Mouse (Mus musculus) forebrain, embryonic 12.5 days (tissue): Measurements from ENCODE around the gene 1110017D15Rik. TPM values are rescaled to one million over a fixed set of nuclear protein-coding genes. Genes with fewer than 3 reads are reported as not detected.

ENCODE experiments used
- ATAC-seq: fragments of 200-750 bp; cut with Nextera tagmentation; 2 replicates; pipeline ENCODE4 v1.8.0; 2017; ENCODE audit warnings: moderate TSS enrichment; ENCODE audit not compliant: low FRiP score
- H3K27ac ChIP-seq: fragments of 300-500 bp; sonication (generic); 2 replicates; pipeline ENCODE4 v1.5.1; 2016; ENCODE audit warnings: mild to moderate bottlenecking
- H3K27me3 ChIP-seq: fragments of 300-500 bp; sonication (generic); 2 replicates; pipeline ENCODE4 v1.6.1; 2016; ENCODE audit warnings: mild to moderate bottlenecking
- H3K36me3 ChIP-seq: fragments of 300-500 bp; sonication (generic); replicated peaks from 2 replicates; pipeline ENCODE4 v1.6.1; 2016; ENCODE audit warnings: mild to moderate bottlenecking
- H3K4me1 ChIP-seq: fragments of 300-500 bp; sonication (generic); 2 replicates; pipeline ENCODE4 v1.6.1; 2016
- H3K4me2 ChIP-seq: fragments of 300-500 bp; sonication (generic); 2 replicates; pipeline ENCODE4 v1.6.1; 2016; ENCODE audit warnings: mild to moderate bottlenecking, moderate library complexity
- H3K4me3 ChIP-seq: fragments of 300-500 bp; sonication (generic); replicated peaks from 2 replicates; pipeline ENCODE4 v1.5.1; 2016; ENCODE audit warnings: mild to moderate bottlenecking
- H3K9ac ChIP-seq: fragments of 300-500 bp; sonication (generic); 2 replicates; pipeline ENCODE4 v1.6.1; 2016; ENCODE audit warnings: mild to moderate bottlenecking
- H3K9me3 ChIP-seq: fragments of 300-500 bp; sonication (generic); 2 replicates; pipeline ENCODE4 v1.6.1; 2016
- WGBS: fragments of 180-500 bp; shearing (Covaris S2); methylation state at CpG from one replicate; pipeline ENCODE4 v1.1.7; 2016; 5-methylcytosine and 5-hydroxymethylcytosine counted together
- polyA plus RNA-seq: library from polyadenylated mRNA; unstranded; fragments of >200 nt; fragmentation: Nextera tagmentation; extraction: Ambion mirVana; gene quantifications from 2 replicates; pipeline ENCODE4 v1.2.1, GENCODE M21; 2016

Gene 1110017D15Rik
- polyA plus RNA-seq, 1 experiment from 2014 or later = 10.5 TPM

DNA sequence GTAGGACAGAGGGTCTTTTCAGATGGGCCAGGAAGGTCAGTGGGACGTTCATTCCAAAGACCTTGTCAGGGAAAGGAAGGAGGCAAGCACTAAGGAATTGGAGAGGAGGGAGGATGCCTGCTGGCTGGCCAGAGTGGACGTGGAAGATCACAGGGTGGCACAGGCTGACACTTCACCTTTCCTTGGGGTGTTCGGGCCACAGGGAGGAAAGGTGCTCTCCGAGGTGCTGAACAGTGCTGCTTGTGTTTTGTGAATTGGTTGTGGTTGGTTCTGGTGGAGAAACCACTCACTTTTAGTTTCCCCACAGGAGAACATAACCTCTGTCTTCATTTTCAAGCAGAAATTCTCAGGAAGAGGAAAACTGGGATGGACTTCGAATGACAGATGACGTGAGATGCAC is 15.3 kb upstream of the 1110017D15Rik start:
- WGBS = 34% methylated on average over 6 of the region's 6 CpGs
- Histone ChIP-seq H3K27ac (no peak overlapping the region), H3K4me3 (no peak overlapping the region), H3K27me3 (0 out of 2 replicates have a peak, but pooled peaks cover 2% of the 10 kb centered on the region), H3K36me3 (0 out of 2 replicates have a peak, but pooled peaks cover 2% of the 10 kb centered on the region), H3K9ac (no peak overlapping the region), H3K4me2 (no peak overlapping the region), H3K9me3 (no peaks in the 10 kb centered on the region), H3K4me1 (peaks cover 36% of the 10 kb centered on the region)
- no peak for ATAC-seq

- 24% methylated on average over 8 of the region's 8 CpGs for WGBS
- no peak overlapping the region for H3K4me2 ChIP-seq
- H3K36me3 ChIP-seq = no peaks in the 10 kb centered on the region
- H3K9me3 ChIP-seq = no peaks in the 10 kb centered on the region
- no peak overlapping the region for H3K4me3 ChIP-seq
- peak overlapping the region; percentile 5; the same call in 1 of the 2 replicates for H3K27ac ChIP-seq
- H3K9ac ChIP-seq = no peak overlapping the region
- ATAC-seq = no peak
- H3K27me3 ChIP-seq = no peaks in the 10 kb centered on the region; the same call in 1 of the 2 replicates
- peaks cover 53% of the 10 kb centered on the region for H3K4me1 ChIP-seq
These were observed 10.9 kb upstream of the 1110017D15Rik start for GRCm38 (mm10) chr4:41527996-41528395.

DNA sequence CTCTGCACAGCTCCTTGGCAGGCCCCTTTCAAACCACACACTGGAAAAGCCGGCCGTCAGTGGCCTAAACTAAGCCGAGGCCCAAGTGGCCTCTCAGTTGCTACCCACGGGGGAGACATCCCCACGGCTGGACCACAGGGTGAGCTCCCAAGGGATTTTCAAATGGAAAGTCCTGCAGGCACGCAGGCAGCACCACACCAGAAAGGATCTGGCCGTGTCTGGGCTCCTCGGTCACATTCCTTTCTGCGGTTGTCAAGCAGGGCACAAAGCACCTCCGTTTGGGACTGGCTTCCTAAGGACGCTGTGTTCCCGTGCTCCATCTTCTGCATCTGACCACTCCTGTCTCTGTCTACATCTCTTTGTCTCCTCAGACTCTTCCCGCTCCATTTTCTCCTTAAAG is 9.9 kb upstream of the 1110017D15Rik start:
- Histone ChIP-seq H3K36me3 (no peaks in the 10 kb centered on the region), H3K9me3 (no peaks in the 10 kb centered on the region), H3K27me3 (no peaks in the 10 kb centered on the region; the same call in 1 of the 2 replicates), H3K27ac (0 out of 2 replicates have a peak overlapping the region, but pooled peaks have one; percentile 50), H3K4me3 (no peak overlapping the region), H3K4me1 (peaks cover 59% of the 10 kb centered on the region), H3K4me2 (no peak overlapping the region), H3K9ac (peak overlapping the region; percentile 30; the same call in 1 of the 2 replicates)
- ATAC-seq = peak; percentile 15; the same call in 1 of the 2 replicates
- 18% methylated on average over 13 of the region's 13 CpGs for WGBS

- H3K36me3 ChIP-seq = peaks cover 2% of the 10 kb centered on the region; the same call in 1 of the 2 replicates
- no peak overlapping the region for H3K4me2 ChIP-seq
- H3K4me1 ChIP-seq = peaks cover 60% of the 10 kb centered on the region
- ATAC-seq = no peak
- H3K27ac ChIP-seq = 0 out of 2 replicates have a peak overlapping the region, but pooled peaks have one; percentile 50
- H3K9me3 ChIP-seq = no peaks in the 10 kb centered on the region
- H3K27me3 ChIP-seq = no peaks in the 10 kb centered on the region; the same call in 1 of the 2 replicates
- H3K9ac ChIP-seq = peak overlapping the region; percentile 30; the same call in 1 of the 2 replicates
- WGBS = 30% methylated on average over 7 of the region's 7 CpGs
- no peak overlapping the region for H3K4me3 ChIP-seq
These were observed 9.4 kb upstream of the 1110017D15Rik start for GRCm38 (mm10) chr4:41526553-41526952.

- no peak overlapping the region for H3K27ac ChIP-seq
- peaks cover 17% of the 10 kb centered on the region for H3K36me3 ChIP-seq
- H3K4me2 ChIP-seq = no peak overlapping the region
- WGBS = 76% methylated on average over 9 of the region's 9 CpGs
- H3K4me1 ChIP-seq = peaks cover 46% of the 10 kb centered on the region
- H3K9me3 ChIP-seq = no peaks in the 10 kb centered on the region
- no peak overlapping the region for H3K9ac ChIP-seq
- peaks cover 3% of the 10 kb centered on the region; the same call in 1 of the 2 replicates for H3K27me3 ChIP-seq
- no peak for ATAC-seq
- H3K4me3 ChIP-seq = no peak overlapping the region
These were observed 7.7 kb upstream of the 1110017D15Rik start for GRCm38 (mm10) chr4:41524829-41525228.

DNA sequence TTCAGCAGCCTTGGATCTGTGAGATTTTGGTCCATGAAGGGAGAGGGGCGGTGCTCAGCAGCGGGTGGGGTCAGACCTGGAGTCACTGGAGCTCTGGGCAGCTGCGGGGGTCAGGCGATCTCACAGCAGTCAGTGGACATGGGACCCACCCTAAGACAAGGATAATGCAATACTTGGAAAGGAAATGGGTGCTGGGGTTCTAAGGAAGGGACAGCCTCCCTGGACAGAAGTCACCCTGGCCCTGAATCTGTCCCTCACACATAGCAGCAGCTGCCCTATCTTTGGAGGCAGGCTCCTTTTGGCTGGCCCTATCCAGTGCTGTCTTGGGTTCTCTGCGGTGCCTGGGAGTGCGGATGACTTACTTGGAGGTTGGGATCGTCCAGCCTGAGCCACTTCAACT is 6.7 kb upstream of the 1110017D15Rik start:
- peaks cover 42% of the 10 kb centered on the region for H3K4me1 ChIP-seq
- ATAC-seq = no peak
- H3K4me3 ChIP-seq = no peak overlapping the region
- no peak overlapping the region; the same call in 1 of the 2 replicates for H3K9ac ChIP-seq
- no peak overlapping the region for H3K27ac ChIP-seq
- no peak overlapping the region for H3K4me2 ChIP-seq
- H3K36me3 ChIP-seq = peaks cover 22% of the 10 kb centered on the region
- 79% methylated on average over 7 of the region's 7 CpGs for WGBS
- H3K9me3 ChIP-seq = no peaks in the 10 kb centered on the region
- H3K27me3 ChIP-seq = peaks cover 4% of the 10 kb centered on the region; the same call in 1 of the 2 replicates

GRCm38 (mm10) chr4:41522788-41523187 is 5.7 kb upstream of the 1110017D15Rik start:
- Histone ChIP-seq H3K9ac (no peak overlapping the region), H3K36me3 (peaks cover 26% of the 10 kb centered on the region), H3K4me3 (no peak overlapping the region), H3K4me1 (peaks cover 31% of the 10 kb centered on the region), H3K9me3 (no peaks in the 10 kb centered on the region), H3K4me2 (no peak overlapping the region), H3K27me3 (peaks cover 4% of the 10 kb centered on the region; the same call in 1 of the 2 replicates), H3K27ac (peak overlapping the region; percentile 37; the same call in 1 of the 2 replicates)
- no peak for ATAC-seq
- WGBS = 42% methylated on average over 5 of the region's 5 CpGs

DNA sequence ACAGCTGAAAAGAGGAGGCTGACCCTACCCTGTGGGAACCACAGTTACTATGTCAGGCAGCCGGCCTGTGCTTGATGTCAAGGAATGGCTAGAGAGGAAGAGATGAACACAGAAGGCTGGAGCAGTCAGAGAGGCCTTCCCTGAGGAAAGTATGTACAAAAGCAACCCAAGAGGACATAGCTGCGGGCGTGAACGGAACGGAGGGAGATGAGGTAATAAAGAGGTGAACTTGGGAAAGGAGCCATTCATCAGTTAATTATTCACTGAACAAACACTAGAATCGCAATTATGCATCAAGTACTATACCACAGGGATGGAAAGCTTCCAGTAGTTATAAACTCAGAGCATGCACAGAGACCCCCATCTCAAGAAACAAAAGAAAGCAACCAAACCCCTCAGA is 5.0 kb upstream of the 1110017D15Rik start:
- H3K4me1 ChIP-seq = peaks cover 25% of the 10 kb centered on the region
- peaks cover 4% of the 10 kb centered on the region; the same call in 1 of the 2 replicates for H3K27me3 ChIP-seq
- peak overlapping the region; percentile 37; the same call in 1 of the 2 replicates for H3K27ac ChIP-seq
- H3K4me3 ChIP-seq = no peak overlapping the region
- no peak overlapping the region for H3K4me2 ChIP-seq
- no peaks in the 10 kb centered on the region for H3K9me3 ChIP-seq
- ATAC-seq = no peak
- H3K36me3 ChIP-seq = peaks cover 26% of the 10 kb centered on the region
- whole genome bisulfite sequencing = 62% methylated on average over 6 of the region's 6 CpGs
- 0 out of 2 replicates have a peak overlapping the region, but pooled peaks have one; percentile 12 for H3K9ac ChIP-seq

GRCm38 (mm10) chr4:41520641-41521040 is 3.5 kb upstream of the 1110017D15Rik start:
- H3K27me3 ChIP-seq = peaks cover 4% of the 10 kb centered on the region; the same call in 1 of the 2 replicates
- H3K9me3 ChIP-seq = no peaks in the 10 kb centered on the region
- H3K4me3 ChIP-seq = no peak overlapping the region
- ATAC-seq = no peak
- H3K36me3 ChIP-seq = peaks cover 26% of the 10 kb centered on the region
- H3K4me1 ChIP-seq = peaks cover 14% of the 10 kb centered on the region
- no peak overlapping the region for H3K4me2 ChIP-seq
- H3K9ac ChIP-seq = no peak overlapping the region
- 49% methylated on average over 14 of the region's 14 CpGs for WGBS
- no peak overlapping the region for H3K27ac ChIP-seq

GRCm38 (mm10) chr4:41519195-41519594 is 2.1 kb upstream of the 1110017D15Rik start:
- Histone ChIP-seq H3K4me2 (no peak overlapping the region), H3K36me3 (peaks cover 26% of the 10 kb centered on the region), H3K4me1 (peaks cover 11% of the 10 kb centered on the region), H3K27ac (no peak overlapping the region), H3K9ac (no peak overlapping the region), H3K4me3 (no peak overlapping the region), H3K9me3 (no peaks in the 10 kb centered on the region), H3K27me3 (peaks cover 4% of the 10 kb centered on the region; the same call in 1 of the 2 replicates)
- ATAC-seq = no peak
- 98% methylated on average over 5 of the region's 5 CpGs for WGBS

- H3K4me1 ChIP-seq = peaks cover 15% of the 10 kb centered on the region
- H3K9ac ChIP-seq = no peak overlapping the region
- H3K9me3 ChIP-seq = no peaks in the 10 kb centered on the region
- peaks cover 4% of the 10 kb centered on the region; the same call in 1 of the 2 replicates for H3K27me3 ChIP-seq
- ATAC-seq = no peak
- H3K4me3 ChIP-seq = no peak overlapping the region
- H3K27ac ChIP-seq = no peak overlapping the region
- WGBS = 75% methylated on average over 7 of the region's 7 CpGs
- peaks cover 26% of the 10 kb centered on the region for H3K36me3 ChIP-seq
- H3K4me2 ChIP-seq = no peak overlapping the region
These were observed 1.2 kb upstream of the 1110017D15Rik start for GRCm38 (mm10) chr4:41518349-41518748.

- H3K36me3 ChIP-seq = 0 out of 2 replicates have a peak, but pooled peaks cover 3% of the 10 kb centered on the region
- H3K4me1 ChIP-seq = peaks cover 7% of the 10 kb centered on the region
- peaks cover 9% of the 10 kb centered on the region for H3K27me3 ChIP-seq
- H3K27ac ChIP-seq = no peak overlapping the region
- no peaks in the 10 kb centered on the region for H3K9me3 ChIP-seq
- no peak overlapping the region for H3K4me3 ChIP-seq
- WGBS = 28% methylated on average over 8 of the region's 8 CpGs
- no peak for ATAC-seq
- 0 out of 2 replicates have a peak overlapping the region, but pooled peaks have one; percentile 18 for H3K9ac ChIP-seq
- no peak overlapping the region for H3K4me2 ChIP-seq
These were observed 3.4 kb downstream of the 1110017D15Rik start for GRCm38 (mm10) chr4:41513714-41514113.

DNA sequence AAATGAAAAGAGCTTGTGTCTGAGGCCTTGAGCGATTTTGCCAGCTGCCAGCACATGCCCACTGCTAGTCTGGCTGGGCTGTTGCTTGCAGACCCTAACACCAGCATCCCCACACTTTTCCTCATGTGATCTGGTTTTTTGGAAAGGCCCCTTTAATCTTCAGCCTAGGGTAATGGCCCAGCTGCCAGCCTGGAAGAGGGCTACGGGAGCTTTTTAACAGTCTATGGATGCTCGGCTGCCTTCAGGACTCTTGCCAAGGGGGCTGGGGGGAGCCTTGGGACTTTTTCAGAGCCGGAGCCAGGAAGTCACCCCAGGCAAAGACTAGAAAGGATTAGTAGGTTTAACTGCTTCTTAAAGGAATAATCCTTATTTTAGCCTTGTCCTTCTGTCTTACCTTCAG is 3.8 kb downstream of the 1110017D15Rik start:
- H3K27ac ChIP-seq = no peak overlapping the region
- 0 out of 2 replicates have a peak overlapping the region, but pooled peaks have one; percentile 18 for H3K9ac ChIP-seq
- peaks cover 7% of the 10 kb centered on the region for H3K4me1 ChIP-seq
- H3K27me3 ChIP-seq = peaks cover 13% of the 10 kb centered on the region
- H3K36me3 ChIP-seq = no peaks in the 10 kb centered on the region
- H3K4me2 ChIP-seq = no peak overlapping the region
- H3K9me3 ChIP-seq = no peaks in the 10 kb centered on the region
- no peak overlapping the region for H3K4me3 ChIP-seq
- 26% methylated on average over 4 of the region's 4 CpGs for WGBS
- no peak for ATAC-seq
